Mouse (Mus musculus): ENCODE data around the gene S100pbp.

The S100pbp gene

DNA sequence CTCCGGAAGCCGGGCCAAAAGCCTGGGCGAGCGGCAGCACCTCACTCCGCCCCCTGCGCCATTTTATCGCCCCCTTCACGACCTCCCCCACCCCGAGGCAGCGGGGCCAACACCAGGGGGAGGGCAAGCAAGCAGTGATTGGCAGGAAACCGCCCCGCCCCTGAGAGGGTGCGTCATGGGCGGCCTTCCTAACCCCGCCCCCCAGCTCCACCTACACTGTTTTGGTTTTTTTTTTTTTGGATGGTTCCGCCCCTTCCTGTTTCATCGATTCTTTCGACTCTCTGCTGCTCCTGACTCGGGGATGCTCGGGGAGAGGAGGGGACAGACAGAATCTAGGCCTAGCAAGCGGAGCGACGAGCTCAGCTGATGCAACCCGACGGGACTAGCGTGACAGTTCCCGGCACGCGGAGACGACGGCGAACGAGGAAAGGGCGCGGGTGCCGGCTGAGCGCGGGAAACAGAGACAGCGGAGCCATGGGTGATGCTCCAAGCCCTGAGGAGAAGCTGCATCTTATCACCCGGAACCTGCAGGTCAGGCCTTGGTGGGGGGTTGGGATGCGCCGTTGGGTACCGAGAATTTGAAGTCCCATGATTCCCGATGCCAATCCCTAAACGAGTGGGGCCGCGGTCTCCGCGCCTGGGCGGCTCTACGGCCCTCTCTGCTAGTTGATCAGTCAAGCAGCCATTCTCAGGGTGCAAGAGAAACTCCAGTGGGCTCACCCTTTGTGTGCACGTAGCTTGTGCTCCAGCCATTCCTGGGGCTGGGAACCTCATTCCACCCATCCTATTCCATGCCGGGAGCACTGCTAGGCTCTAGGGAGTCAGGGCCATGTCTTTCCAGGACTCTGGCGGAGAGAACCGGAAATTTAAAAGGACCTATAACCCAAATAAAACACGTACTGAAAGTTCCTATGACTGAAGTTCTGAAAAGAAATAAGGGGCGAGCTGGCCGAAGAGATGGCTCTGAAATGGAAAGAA lies at the start of gene S100pbp, which contains the start of gene Yars:
Gene S100pbp, minus strand, starts transcription at position 186 of the 978 bp plus-strand sequence.
Gene Yars, plus strand, starts transcription at position 219 of the 978 bp plus-strand sequence.
- CTCF ChIA-PET, result interaction anchor here (0.5 kb wide), 1 partner anchor 10 kb away, joined by 3 read pairs; no protein-coding TSS in a partner anchor

DNA sequence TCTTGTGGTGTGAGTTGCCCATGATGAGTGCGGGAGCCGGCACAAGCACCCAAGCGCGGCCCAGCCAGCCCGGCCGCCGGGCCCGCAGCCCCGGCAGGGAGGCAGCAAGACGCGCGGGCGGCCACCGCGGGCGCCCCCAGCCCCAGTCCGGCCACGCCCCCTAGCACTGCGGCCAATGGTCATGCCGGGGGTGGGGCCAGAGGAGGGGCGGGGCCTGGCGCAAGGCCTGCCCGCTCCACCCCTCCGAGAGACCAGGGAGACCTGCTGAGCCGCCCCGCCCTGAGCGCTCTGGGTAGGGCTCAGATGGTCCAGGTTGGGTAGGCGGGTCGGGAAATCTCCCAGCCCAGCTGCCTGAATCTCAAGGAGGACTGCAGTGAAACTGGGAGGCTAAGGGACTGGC lies 49.5 kb upstream of the S100pbp start:
- CTCF ChIA-PET, result no interaction called here

DNA sequence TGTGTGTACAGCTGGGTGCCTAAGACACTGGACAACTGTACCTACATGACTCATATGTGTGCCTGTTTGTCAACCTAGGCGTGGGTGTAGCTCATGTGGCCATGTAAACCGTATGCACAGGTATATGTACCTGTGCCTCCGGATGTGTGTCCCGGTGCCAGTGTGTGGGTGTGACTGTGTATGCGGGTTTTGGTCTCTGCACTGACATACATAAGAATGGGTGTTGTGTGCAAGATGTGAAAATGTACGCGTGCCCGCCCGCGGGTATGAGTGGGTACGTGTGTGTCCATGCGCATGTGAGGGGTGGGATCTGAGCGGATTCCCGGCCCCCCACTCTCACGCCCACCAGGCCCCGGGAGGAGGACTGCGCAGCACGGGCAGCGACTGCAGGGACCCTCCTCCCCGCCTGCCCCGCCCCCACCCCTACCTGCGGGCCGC lies 49.1 kb upstream of the S100pbp start:
- CTCF ChIA-PET, result no interaction called here

DNA sequence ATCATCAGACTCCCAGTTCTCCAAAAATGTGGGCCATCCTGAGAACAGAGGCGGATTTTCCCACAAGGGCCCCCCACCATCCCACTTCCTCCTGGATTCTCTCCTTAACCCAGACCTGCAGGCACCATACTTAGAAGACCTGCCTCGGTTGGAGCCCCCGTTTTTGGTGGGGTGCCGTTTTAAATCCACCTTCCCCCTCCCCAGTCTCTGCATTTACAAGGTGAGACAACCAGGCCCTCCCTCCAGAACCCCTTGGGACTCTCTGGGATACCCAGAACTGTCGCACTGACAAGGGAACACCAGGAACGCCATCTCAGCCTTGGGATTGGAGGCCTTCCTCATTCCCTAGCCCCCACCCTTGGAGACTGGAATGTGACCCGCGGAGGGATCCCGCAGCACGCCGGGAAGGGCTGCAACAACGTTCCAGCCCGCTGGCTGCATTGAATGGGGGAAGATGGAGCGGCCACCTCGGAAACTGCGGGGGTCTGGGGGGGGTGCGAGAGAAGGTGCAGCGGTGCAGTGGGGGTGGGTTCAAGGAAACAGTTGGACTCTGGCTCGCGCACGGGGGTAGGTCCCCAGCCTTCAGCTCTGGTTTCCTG lies 48.4 kb upstream of the S100pbp start:
- CTCF ChIA-PET, result no interaction called here

DNA sequence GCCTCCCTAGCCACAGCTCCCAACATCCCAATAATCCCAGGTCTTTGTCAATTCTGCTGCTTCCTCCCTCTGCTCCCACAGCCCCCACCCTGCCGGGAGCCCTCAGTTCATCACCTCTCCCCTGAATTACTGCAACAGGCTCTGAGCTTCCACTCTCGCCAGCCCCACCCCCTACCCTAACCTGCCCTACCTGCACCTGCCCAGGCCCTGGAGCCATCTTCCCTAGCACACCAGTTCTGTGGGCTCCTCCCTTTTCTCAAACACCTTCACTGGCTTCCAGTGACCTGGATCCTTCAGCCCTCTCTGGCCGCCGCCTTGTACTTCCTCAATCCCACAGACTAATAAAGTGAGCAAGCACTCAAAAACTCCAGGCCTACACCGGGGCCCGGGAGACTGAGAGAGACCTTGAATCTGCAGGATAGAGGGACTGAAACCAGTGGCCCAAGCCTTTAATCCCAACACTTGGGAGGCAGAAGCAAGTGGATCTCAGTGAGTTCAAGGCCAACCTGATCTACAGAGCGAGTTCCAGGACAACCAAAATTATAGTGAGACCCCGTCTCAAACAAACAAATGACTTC lies 46.8 kb upstream of the S100pbp start:
- CTCF ChIA-PET, result no interaction called here

DNA sequence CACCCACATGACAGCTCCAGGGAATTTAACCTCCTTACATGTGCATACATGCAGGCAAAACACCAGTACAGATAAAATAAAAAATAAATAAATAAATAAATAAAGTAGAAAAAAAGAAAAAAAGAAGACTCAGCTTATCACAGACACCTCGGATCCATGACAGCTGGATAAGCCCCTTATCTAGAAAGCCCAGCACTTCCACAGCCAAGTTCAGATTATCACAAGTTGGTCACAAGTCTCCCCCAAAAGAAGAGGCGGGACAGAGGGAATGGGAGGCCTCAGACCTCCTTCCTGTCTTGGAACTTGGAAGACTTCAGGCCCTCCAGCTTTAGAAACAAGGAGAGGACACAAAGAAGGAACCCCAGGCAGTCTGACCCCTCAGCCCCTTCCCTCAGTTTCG lies 45.6 kb upstream of the S100pbp start:
- CTCF ChIA-PET, result interaction anchor here (1.1 kb wide), 1 partner anchor 19 kb away, joined by 3 read pairs; no protein-coding TSS in a partner anchor

DNA sequence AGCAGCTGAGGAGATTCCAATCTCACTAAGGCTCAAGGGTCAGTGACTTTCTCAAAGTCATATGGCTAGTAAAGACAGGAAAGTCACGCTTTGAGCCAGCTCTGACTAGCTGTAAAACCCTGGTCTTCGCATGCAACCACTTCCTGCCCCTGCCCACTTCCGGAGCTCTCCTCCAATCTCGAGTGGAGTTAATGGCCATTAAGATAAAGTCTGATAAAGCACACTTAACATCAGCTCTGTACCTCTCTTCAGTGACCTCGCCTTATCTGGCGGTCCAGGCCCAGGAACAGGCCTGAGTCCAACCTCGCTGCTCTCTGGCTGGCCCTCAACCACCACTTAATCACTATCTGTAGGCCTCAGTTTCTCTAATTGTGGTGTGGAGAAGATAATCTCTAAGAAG lies 45.0 kb upstream of the S100pbp start:
- CTCF ChIA-PET, result interaction anchor here (0.6 to 1.1 kb wide), 2 partner anchors 18 to 34 kb away, joined by 3 read pairs; no protein-coding TSS in a partner anchor

DNA sequence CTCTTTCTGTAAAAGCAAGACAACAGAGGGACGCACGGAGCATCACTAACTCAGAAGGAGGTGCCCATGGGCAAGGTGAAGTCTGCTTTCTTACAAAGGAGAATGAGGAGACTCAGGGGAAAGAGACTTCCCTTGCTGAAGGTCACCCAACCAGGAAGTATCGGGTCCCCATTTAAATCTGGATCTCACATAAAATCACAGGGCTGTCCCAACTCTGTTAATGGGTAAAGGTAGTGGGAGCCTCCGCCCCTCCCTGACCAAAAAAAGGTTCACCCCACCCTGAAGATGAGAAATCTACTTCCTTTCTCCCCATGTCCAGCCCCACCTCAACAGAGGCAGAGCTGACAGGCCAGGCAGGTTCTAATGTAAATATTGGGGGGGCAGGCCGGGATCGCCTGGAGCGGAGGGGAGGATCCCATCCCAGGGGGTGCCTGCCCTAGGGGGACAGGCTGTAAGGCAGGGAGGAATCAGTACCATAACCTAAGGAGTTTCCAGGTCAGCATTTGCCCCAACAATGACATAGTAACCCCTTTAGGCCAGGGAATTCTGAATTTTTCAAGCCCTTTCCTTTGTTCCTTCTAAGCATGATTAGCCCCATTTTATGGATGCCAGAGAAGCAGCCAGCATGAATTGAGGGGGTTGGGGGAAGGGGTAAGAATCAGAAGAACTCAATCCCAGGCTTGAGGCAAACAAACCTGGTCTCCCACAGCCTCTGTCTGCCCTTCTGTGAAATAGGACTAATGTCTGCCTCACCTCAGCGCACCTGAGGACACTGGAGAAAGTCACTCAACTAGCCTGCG lies 43.2 kb upstream of the S100pbp start:
- CTCF ChIA-PET, result no interaction called here

DNA sequence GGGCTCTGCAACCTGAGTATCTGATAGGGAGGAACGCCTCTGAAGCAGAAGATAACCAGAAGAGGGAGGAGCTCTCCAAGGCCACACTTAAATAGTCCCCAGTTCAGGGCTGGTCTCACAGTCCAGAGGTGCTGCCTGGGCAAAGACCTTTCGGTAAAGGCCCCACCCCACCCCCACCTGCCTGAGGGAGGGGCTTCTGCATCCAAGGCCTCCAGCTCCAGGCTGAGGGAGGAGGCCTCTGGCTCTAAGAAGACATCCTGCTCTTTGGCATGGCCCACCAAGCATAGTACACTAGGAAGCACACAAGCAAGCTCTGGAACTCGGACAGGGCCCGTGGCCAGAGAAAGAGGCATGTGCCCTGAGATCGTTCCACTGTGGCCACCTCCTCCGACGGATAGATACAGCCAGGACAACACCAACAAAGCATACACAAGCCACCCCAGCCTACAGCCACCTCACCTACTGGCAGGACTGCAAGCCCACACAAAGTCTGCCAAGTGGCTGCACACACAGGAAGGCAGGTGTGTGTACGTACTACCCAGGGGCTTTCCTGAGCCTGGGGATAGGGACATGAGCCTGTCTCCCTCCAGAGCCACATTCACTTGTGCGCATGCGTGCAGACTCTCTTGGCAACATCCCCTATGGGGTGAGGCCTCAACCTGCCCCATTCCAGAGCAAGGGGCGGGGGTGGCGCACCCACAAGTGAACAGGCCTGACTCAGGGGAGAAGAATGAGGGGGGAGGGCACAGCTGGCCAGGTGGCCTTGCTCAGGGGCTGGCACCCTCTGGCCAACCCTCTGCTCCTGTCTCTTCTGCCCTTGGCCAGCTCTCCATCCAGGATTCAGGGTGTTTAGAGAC lies 42.3 kb upstream of the S100pbp start:
- CTCF ChIA-PET, result no interaction called here

DNA sequence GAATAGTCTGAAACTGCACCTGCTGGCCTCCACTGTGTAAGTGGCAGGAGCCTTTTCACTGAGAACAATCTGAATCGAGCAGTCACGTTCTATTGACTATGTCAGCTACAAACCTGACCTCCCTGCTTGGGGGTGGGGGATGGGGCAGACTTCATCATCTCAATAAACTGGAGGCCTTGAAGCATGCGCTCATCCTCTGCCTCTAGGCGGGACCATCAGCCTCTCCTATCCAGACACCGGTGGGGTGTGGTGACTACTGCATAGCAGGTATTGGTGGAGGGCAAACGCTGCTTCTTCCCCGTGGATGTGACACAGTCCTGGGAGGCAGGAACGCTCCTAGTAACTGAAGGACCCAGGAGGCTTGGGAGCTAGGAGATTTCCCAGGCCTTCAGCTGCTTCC lies 41.4 kb upstream of the S100pbp start:
- CTCF ChIA-PET, result interaction anchor here (0.5 kb wide), 1 partner anchor 506 kb away, joined by 3 read pairs; no protein-coding TSS in a partner anchor

DNA sequence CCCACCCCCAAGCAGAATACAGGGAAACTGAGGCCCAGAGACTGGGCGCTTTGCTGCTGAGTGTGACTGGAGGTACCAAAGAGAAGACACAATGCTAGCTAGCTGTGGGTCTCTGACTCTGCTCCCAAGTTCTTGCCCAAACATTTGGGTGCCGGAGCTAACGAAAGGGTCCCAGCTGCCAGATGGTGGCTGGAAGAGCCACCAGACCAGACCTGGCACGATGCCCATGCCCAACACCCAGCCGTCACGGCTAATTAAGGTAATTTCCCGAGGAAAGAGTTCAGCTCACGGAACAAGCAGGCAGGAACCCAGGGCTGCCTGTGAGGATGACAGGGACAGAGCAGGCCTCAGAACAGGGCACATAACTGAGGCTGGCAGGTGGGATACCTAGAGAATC lies 38.5 kb upstream of the S100pbp start:
- CTCF ChIA-PET, result no interaction called here

DNA sequence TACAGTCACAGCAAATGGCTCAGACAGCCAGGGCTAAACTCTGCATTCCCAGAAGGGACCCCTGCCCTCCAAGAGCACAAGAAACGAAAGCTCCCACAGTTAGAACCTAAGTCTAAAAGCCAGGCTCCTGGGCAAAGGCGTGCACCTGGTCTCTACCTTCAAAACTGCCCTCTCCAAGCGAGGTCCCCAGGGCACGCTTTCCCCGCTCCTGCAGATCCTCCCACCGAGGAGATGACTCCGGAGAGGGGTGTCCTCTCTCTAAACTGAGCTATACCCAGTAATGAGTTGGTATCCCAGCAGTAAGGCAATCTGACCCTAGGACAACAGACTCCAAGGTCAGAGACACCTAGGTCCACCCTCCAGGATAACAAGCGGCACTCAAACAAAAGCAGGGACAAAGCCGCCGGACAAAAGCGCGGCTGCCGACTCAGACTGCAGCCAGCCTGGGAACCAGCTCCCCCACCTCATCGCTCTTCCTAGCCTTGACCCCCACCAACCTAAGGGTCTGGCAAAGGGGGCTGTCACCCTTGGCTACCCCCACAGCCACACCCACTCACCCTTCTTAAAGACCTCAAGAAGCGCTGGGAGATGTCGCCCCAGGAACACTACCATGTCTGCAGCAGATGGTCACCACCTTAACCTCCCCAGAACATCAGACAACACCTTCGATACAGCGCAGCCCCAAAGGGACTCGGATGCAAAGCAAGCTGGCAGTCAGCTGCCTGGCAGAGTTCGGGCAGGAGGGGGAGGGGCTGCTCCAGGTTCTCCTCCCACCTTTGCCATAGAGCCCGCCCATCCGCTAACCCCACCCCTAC lies 37.9 kb upstream of the S100pbp start:
- CTCF ChIA-PET, result no interaction called here

DNA sequence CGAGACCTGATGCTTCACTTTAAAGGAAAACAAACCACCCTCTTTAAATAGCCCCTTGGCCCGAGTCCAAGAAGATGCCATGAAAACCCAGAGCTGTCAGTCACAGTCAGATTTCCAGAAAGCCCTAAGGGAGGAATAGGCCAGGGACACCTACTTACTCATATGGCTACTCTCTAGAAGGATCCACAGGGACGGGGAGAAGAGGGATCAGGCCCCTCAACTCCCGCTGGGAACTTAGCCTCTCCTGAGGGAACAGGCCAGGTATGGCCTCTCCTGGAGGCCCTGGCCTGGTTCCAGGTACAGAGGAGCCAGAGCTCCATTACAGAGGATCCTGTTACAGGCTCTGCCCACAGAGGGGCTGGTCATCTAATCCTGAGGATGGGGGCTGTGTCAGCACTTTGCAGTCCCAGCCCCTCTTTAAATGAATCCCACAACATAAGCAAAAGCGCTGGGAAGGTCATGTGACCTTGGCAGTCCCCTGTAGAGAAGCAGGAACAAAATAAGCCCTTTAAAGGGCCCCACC lies 37.0 kb upstream of the S100pbp start:
- CTCF ChIA-PET, result no interaction called here

DNA sequence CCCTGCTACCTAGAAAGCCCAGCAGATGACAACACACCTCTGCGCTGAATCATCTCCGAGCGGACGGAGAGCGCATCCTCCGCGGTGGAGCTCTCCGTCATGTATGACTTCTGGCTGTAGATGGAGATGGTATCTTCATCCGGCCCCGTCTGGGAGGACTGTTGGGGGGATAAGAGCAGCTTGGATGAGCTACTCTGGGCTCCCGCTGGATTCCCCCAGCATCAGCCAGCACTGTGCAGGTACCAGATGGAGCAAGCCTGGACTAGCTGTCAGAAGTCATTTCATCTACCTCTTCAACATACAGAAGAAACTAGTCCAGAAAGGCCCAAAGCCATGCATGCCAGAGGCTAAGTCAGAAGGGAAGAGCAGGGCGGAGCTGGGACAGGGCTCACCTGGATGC lies 35.8 kb upstream of the S100pbp start:
- CTCF ChIA-PET, result no interaction called here

DNA sequence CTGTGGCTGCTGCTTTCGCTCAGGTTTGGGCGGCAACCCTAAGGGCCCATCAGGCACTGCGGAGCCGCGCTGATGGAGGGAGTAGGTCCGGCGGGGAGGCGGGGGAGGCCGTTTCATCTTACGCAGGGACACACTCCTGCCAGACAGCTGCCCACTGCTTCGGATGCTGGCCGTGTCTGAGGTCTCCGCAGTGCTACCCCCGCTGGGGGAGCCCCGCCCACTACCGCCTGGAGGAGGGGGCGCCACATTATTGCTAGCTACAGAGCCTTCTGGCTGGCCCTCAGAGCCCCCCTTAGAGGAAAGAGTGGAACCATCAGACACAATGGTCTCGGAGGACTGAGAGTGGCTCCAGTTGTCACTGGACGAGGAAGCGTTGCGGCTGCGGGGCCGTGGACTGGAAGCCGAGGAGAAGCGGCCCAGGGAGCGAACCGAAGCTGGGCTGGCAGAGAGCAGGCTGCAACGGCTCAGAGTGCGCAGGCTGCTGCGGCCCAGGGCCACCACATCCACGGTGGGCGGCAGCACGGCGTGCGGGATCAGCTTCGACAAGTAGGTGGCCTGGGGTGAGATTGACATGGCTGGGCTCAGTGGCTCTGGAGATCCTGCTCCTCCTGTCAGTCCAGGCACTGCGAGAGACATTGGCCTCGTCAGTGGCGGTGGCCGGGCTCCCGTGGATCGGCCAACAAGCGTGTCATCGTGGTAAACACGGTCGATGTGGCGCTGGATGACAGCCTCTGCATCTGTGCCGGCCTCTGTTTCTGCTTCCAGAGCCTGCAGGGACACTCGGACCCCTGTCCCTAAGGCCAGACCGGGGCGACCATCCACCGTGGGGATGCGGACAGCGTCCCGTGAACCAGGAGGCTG lies 34.1 kb upstream of the S100pbp start:
- CTCF ChIA-PET, result no interaction called here

DNA sequence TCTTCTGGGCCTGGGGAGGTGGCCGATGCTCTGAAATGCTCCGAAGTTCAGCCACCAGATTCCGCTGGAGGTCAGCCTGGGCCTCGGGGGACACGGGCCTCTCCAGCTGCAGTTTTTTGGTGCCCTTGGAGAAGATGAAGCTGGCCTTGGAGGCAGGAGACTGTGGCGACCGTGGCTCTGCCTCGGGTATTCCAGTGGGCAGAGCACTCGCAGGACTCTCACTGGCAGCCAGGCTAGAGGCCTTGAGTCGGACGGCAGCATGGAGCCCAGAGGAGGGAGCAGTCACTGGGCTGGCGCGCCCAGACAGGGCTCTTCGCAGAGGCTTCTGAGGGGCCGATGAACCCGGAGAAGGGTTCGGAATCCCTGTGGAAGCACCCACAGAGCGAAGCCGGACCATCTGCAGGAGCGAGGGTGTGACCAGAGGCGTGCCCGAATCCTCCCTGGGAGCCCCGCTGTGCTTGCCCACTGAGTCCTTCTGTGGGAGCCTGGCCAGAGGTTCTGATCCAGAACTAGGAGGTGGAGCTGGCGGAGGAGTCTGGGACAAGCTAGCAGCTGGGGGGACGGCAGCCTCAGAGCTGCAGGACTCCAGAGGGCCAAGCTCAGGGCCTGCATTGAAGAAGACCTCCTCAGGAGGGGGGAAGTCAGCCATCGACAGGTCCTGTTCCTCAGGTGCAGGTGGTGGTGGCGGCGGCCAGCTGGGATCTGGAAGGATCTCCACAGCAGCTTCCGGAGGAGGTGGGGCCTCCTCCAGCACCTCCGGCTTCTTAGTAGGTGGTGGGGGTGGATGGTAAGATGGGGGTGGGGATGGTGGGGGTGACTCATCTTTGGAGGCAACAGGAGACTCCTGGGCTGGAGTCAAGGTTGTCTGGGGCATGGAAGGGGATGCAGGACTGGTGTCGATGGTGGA lies 32.7 kb upstream of the S100pbp start:
- CTCF ChIA-PET, result no interaction called here
